Mouse (Mus musculus) frontal cortex, adult (tissue): ENCODE measurements around the gene Ccdc150.

Source experiments
- ATAC-seq: cut with Nextera tagmentation; 2 replicates; pipeline ENCODE4 v1.9.2; 2017; ENCODE audit warnings: mild to moderate bottlenecking, moderate library complexity, mixed read lengths; ENCODE audit not compliant: low TSS enrichment

Ccdc150 gene

GRCm38 (mm10) chr1:54250158-54250866, at the start of gene Ccdc150:
Gene Ccdc150 (plus strand): TSS chr1:54250683.
- peak; percentile 100 for ATAC-seq

DNA sequence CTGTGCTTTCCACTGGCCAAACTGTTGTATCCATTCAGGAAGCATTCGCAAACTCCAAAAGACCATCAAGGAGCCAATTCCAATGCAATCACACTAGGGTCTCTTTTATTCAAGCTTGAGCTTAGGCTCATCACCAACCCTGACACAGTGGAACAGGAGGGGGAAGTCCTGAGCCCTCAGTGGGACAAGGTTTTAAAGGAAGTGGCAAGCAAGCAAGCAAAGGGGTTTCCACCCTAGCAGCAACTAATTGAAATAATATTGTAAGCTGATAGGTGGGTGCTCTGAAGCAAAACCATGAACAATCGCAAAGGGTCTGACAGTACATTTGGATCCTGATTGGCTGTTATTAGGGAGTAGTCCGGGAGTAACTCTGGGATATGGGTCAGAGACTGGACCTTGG, 30.2 kb upstream of the Ccdc150 start:
- ATAC-seq: no peak

- ATAC-seq: no peak
Observed at GRCm38 (mm10) chr1:54242722-54243121, 7.8 kb upstream of the Ccdc150 start.

DNA sequence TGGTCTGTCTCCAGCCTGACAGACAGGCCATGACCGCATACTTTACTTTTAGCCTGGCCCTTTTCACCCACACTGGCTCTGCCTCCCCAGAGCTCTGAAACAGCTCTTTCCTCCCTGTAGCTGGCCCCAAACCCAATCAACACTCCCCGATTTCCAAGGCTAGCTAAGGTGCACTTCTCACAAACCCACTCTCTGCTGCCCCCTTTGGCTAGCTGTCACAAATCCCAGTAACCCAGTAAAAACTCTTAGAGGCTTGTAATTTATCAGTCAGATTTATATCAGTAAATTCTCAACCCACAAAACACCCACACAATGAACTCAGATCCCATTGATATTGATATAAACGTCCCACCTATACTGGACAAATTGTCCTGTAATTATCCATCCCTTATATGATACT, 25.1 kb downstream of the Ccdc150 start:
- no peak for ATAC-seq

DNA sequence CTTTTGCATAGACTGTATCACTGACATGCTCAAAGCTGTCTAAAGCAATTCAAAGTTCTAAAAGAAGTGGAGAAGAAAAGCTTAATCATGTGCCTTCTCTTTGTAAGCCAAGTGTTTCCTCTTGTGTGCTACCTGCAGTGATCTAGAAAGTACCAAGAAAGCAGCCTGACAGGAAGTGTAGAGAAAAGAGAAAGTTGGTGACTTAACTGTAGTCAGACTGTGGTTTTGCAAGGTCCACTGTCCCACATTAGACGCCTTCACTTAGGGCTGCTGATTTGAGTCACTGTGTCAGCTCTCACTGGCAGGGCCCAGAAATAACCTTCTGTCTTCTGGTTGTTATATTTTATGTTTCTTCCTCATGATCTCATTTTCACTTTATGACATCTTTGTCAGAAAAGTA, 29.1 kb downstream of the Ccdc150 start:
- no peak for ATAC-seq

GRCm38 (mm10) chr1:54280651-54281050, 30.2 kb downstream of the Ccdc150 start:
- ATAC-seq: no peak

DNA sequence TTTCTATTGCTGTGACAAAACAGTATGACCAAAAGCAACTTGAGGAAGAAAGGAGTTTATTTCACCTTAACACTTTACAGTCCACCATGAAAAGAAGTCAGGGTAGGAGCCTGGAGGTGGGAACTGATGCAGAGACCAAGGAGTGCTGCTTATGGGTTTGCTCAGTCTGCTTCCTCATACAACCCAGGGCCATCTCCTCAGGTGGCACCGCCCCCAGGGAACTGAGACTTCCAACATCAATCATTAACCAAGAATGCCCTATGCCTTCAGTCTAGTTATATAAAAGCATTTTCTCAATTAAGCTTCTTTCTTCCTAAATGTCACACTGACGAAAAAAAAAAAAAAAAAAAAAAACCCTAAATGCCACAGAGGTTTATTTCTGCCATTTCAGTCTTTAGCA, 55.9 kb downstream of the Ccdc150 start:
- no peak for ATAC-seq

- no peak for ATAC-seq
Observed at GRCm38 (mm10) chr1:54326647-54327046, 76.2 kb downstream of the Ccdc150 start.

DNA sequence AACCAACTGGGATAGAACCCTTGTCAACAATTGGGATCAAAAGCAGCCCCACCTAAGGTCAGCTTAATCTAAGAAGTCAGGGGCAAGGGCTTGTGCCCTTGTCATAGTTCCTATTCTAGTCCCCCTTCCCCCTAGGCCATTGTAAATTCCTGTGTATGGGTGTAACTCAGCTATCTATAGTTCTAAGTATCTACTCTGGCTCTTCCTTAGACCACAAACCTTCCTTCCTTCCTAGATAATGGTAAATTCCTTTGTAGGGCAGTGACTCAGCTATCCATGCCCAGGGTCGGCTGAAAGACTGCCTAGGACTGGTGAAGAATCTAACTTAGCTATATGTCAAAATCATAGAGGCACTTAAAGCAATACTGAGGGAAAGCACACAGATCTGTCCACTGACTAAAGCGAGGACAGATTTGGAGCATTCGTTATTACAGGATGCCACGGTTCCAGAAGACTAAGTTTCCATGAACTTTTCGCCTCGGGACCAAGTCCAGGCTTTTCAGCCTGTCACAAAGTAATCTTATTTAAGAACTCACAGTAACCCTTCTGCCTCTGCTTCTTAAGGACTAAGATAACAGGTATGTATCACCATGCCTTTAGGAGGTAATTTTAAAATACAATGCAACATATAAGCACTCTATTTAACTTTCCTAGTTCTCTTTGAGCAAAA, 77.5 kb downstream of the Ccdc150 start:
- no peak for ATAC-seq

GRCm38 (mm10) chr1:54332988-54333387, 82.5 kb downstream of the Ccdc150 start:
- peak; percentile 87 for ATAC-seq

- no peak for ATAC-seq
Observed at GRCm38 (mm10) chr1:54354786-54355185, 104.3 kb downstream of the Ccdc150 start.

- ATAC-seq: no peak
Observed at GRCm38 (mm10) chr1:54355485-54355884, 105.0 kb downstream of the Ccdc150 start.

GRCm38 (mm10) chr1:54356566-54356965, 106.1 kb downstream of the Ccdc150 start:
- no peak for ATAC-seq

- ATAC-seq: no peak
Observed at GRCm38 (mm10) chr1:54377506-54378051, 127.1 kb downstream of the Ccdc150 start.

- ATAC-seq: peak; percentile 70
Observed at GRCm38 (mm10) chr1:54380978-54381914, 130.8 kb downstream of the Ccdc150 start.

DNA sequence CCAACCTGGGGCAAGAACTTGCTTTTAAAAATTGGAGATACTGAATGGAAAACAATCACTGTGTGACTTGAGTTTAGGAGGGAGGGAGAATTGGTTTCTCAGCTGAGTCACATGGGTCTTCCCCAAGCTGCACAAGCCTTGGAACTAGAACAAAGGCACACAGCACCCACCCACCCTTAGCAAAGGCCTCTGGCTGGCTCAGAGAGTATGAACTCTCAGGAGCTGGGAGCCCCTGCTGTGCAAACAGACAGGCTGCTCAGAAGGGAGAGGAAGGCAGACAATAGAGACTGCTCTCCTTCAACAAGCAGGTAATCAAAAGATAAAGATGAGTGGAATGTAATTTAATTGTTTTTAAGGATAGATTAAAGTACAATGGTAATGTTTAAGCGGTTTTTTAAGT, 133.7 kb downstream of the Ccdc150 start:
- no peak for ATAC-seq

DNA sequence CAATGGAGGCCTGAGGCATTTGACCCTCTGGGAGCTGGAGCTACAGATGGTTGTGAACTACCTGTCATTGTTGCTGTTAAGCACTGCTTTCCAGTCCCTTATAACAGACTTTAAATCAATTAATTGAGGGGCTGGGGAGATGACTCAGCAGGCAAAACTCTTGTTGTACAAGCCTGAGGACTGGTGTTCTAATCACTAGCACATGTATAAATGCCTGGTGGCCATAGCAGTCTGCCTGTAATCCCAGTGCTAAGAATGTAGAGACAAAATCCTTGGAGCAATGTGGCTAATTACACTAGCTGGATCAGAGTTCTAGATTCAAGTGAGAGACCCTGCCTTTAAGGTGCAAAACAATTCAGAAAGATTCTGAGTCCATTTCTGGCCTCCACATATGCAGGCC, 152.3 kb downstream of the Ccdc150 start:
- no peak for ATAC-seq
